Mouse (Mus musculus) olfactory bulb, adult 2 months (tissue): ENCODE measurements around the gene Tsc22d2.

Experiments used
- CTCF ChIP-seq: fragments of 200-500 bp; IDR thresholded peaks from 2 replicates; pipeline ENCODE4 v1.5.1; 2012; ENCODE audit warnings: low read depth, mild to moderate bottlenecking, low read length, moderate library complexity; ENCODE audit not compliant: insufficient read depth
- POLR2A ChIP-seq: fragments of 200-500 bp; IDR thresholded peaks from 2 replicates; pipeline ENCODE4 v1.6.1; 2012; ENCODE audit warnings: mild to moderate bottlenecking, low read depth, low read length, moderate library complexity; ENCODE audit not compliant: insufficient read depth

DNA sequence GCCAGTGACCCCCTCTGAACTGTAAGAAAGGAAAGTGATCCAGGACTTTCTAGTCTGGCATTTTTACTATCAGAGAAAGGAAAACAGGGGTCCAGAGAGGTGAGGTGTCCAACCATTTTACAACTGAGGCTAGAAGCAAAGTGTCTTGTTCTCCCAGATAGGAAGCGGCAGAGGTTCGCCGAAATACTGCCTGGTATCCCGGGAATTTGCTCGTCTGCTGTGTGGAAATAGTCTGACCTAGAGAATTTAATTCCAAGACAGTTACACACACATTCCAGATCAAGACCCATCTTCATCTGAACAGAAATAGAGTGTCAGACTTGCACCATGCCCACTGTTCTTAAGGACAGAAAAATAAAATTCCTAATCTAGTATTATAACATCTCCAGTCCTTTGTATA lies 16.0 kb upstream of the Tsc22d2 start:
- TF ChIP-seq CTCF = no peak
- TF ChIP-seq POLR2A = no peak
